Mouse (Mus musculus): Measurements from ENCODE around the gene Nek10.
A peak's percentile ranks its signal among the peaks of the same experiment; 100 is the strongest.
"Not testable (repeated sequence)": the region's sequence is repeated elsewhere in the genome, so short reads cannot be mapped to it uniquely, and the experiment has no call there.

The Nek10 gene

DNA sequence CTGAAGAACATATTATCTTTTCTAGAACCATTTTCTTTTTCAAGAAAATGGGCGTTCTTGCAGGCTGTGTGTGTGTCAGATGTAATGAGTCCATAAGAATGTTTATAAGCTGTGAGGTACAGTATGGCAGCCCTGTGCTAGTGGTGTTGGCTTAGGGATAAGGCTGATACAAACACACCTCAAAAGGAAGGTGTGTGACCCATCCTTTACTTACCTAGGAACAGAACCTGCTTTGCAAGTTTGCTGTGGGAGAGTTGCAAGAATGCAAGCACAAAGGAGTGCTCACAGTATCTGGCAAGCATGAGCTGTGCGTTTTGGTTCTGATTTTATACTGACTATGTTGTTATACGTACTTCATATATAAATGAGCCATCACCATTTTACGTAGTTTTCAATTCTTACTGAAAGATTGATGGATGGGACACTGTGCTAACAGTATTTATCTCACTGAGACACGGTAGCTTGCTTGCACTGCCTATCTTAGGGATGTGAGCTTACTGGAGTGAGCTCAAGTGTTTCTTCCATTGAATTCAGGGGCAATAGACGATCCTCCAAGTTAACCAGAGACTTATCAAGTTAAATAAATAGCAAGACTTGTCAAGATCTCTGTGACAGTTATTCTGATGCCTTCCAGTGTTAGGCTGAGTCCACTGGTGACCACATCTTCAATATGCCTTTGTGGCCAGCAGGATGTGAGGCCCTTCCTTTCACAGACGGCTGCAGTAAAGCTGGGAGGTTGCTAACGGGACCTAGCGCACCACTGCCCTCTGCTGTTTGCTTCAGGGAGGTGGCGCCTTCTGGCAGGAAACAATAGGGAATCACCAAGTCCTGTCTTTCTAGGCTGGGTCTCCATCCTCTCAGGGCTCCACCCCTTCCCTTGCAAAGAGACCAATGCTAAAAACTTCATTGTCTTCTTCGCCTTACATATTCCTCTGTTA, 181.8 kb downstream of the Nek10 start:
- DNase-seq (ENCODE audit: low spot score in 2 of 2) = peak; percentile 27 to 71

GRCm38 (mm10) chr14:14987403-14987802, 184.2 kb downstream of the Nek10 start:
- DNase-seq (ENCODE audit: low spot score in 2 of 2) = no peak

DNA sequence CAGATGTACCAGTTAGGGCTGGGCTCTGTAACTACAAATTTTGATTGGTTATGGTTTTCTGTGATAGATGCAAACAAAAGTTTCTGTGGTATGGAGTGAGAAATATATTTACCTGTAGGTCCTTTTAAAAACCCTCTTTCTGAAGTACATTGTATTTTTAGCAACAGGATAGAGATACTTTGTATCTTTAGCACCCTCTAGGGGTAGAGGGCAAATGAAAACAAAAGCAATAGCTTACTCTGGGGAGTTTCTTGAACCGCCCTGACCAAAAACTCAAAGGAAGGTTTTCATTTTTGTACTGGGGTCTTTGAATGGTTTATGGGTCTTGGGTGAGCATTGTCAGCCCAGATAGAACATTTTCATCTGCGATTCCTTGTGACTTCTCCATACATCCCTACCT, 188.4 kb downstream of the Nek10 start:
- DNase-seq (ENCODE audit: low spot score in 2 of 2) = no peak

GRCm38 (mm10) chr14:15011408-15011807, 208.2 kb downstream of the Nek10 start:
- peak in 1 of 2 experiments; percentile 12 for DNase-seq (ENCODE audit: low spot score in 2 of 2)

- no peak for DNase-seq (ENCODE audit: low spot score in 2 of 2)
Measured at GRCm38 (mm10) chr14:15014799-15015198, 211.6 kb downstream of the Nek10 start.

- DNase-seq (ENCODE audit: low spot score in 2 of 2) = not testable (repeated sequence)
Measured at GRCm38 (mm10) chr14:15030626-15031025, 227.4 kb downstream of the Nek10 start.

DNA sequence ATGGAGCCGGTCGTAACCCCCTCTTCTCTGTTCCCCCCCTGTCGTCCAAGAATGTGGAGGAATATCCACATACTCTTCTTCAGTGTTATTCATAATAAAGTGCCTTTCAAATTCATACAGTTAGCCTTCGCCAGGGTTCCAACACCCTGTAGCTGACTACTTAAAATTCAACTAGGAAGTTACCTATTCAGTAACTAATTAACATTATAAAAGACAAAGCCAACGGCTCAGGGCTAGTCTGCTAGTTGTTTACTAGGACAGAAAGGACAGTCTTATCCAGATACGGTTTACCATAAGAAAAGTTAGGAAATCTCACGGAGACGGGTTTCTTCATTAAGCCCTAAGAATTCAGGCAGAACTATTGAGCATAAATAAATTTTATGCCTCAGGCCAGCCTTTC, 231.4 kb downstream of the Nek10 start:
- DNase-seq (ENCODE audit: low spot score in 2 of 2) = not testable (repeated sequence)

DNA sequence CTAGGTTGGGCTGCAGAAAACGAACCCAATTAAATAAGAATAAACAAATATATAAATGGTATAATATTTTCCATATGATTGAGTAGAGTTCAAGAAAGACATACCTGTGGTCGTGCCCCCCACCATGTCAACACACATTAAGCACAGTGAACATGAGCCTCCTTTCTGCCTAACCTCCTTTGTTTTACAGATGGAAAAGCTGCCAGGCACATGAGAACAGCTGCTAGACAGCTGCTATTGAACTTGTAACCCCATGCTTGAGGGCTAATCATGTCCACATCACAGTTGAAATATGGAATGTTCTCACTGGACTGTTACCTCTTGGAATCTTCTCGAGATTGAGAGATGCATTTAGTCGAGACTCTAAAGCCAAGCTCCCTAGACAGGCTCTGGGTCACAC, 245.0 kb downstream of the Nek10 start:
- no peak for DNase-seq (ENCODE audit: low spot score in 2 of 2)

GRCm38 (mm10) chr14:15061496-15061895, 258.3 kb downstream of the Nek10 start:
- DNase-seq (ENCODE audit: low spot score in 2 of 2) = no peak
